Mouse (Mus musculus) stomach, embryonic 15.5 days (tissue): ENCODE measurements at regions not wholly inside any gene's neighbourhood (a gene's known extent, or its start where the extent isn't known, plus 50 kb on each side); places are given as distances from the start of the nearest gene placed in this dataset.

Experiments used
- ATAC-seq: fragments of 200-750 bp; cut with Nextera tagmentation; 2 replicates; pipeline ENCODE4 v1.8.0; 2017; ENCODE audit warnings: low read depth, moderate number of reproducible peaks, moderate TSS enrichment; ENCODE audit not compliant: insufficient read depth, low FRiP score
- H3K27ac ChIP-seq: fragments of 300-500 bp; sonication (generic); 2 replicates; pipeline ENCODE4 v1.5.1; 2015; ENCODE audit warnings: mild to moderate bottlenecking, inconsistent platforms
- H3K27me3 ChIP-seq: fragments of 300-500 bp; sonication (generic); replicated peaks from 2 replicates; pipeline ENCODE4 v1.6.1; 2015; ENCODE audit warnings: inconsistent platforms
- H3K36me3 ChIP-seq: fragments of 300-500 bp; sonication (generic); 2 replicates; pipeline ENCODE4 v1.6.1; 2015; ENCODE audit warnings: inconsistent platforms
- H3K4me1 ChIP-seq: fragments of 300-500 bp; sonication (generic); 2 replicates; pipeline ENCODE4 v1.6.1; 2015; ENCODE audit warnings: inconsistent platforms
- H3K4me2 ChIP-seq: fragments of 300-500 bp; sonication (generic); 2 replicates; pipeline ENCODE4 v1.6.1; 2015; ENCODE audit warnings: mild to moderate bottlenecking, inconsistent platforms
- H3K4me3 ChIP-seq: fragments of 300-500 bp; sonication (generic); replicated peaks from 2 replicates; pipeline ENCODE4 v1.5.1; 2015; ENCODE audit warnings: inconsistent platforms
- H3K9ac ChIP-seq: fragments of 300-500 bp; sonication (generic); 2 replicates; pipeline ENCODE4 v1.6.1; 2015; ENCODE audit warnings: inconsistent platforms
- H3K9me3 ChIP-seq: fragments of 300-500 bp; sonication (generic); 2 replicates; pipeline ENCODE4 v1.6.1; 2016; ENCODE audit warnings: inconsistent platforms
- WGBS: fragments of 180-500 bp; shearing (Covaris S2); methylation state at CpG from one replicate; pipeline ENCODE4 v1.1.7; 2015; 5-methylcytosine and 5-hydroxymethylcytosine counted together

GRCm38 (mm10) chr14:103417110-103418061, 70.8 kb upstream of the Mycbp2 start:
- Histone ChIP-seq H3K9ac (no peak overlapping the region), H3K27ac (no peak overlapping the region), H3K9me3 (no peaks in the 10 kb centered on the region), H3K4me1 (no peaks in the 10 kb centered on the region), H3K36me3 (no peaks in the 10 kb centered on the region), H3K4me2 (no peak overlapping the region), H3K4me3 (no peak overlapping the region), H3K27me3 (no peaks in the 10 kb centered on the region)
- ATAC-seq: no peak
- 83% methylated on average over 12 of the region's 12 CpGs for WGBS

GRCm38 (mm10) chr14:103404611-103405010, 58.0 kb upstream of the Mycbp2 start:
- Histone ChIP-seq H3K27ac (no peak overlapping the region), H3K9me3 (no peaks in the 10 kb centered on the region), H3K4me1 (no peaks in the 10 kb centered on the region), H3K4me3 (no peak overlapping the region), H3K9ac (no peak overlapping the region), H3K4me2 (no peak overlapping the region), H3K36me3 (no peaks in the 10 kb centered on the region), H3K27me3 (no peaks in the 10 kb centered on the region)
- no peak for ATAC-seq
- WGBS: 84% methylated on average over 2 of the region's 2 CpGs

- no peak overlapping the region for H3K4me3 ChIP-seq
- H3K9ac ChIP-seq: no peak overlapping the region
- H3K9me3 ChIP-seq: no peaks in the 10 kb centered on the region
- no peak overlapping the region for H3K27ac ChIP-seq
- H3K27me3 ChIP-seq: no peaks in the 10 kb centered on the region
- no peak for ATAC-seq
- WGBS: 64% methylated on average over 3 of the region's 3 CpGs
- no peak overlapping the region for H3K4me2 ChIP-seq
- H3K36me3 ChIP-seq: no peaks in the 10 kb centered on the region
- H3K4me1 ChIP-seq: no peaks in the 10 kb centered on the region
These were observed 56.4 kb upstream of the Mycbp2 start for GRCm38 (mm10) chr14:103403054-103403453.

- H3K27me3 ChIP-seq: no peaks in the 10 kb centered on the region
These were observed 55.4 kb upstream of the Mycbp2 start for GRCm38 (mm10) chr14:103401983-103402382.

GRCm38 (mm10) chr14:103401280-103401679, 54.7 kb upstream of the Mycbp2 start:
- ATAC-seq: no peak
- Histone ChIP-seq H3K9ac (no peak overlapping the region), H3K27me3 (no peaks in the 10 kb centered on the region), H3K27ac (no peak overlapping the region), H3K4me1 (no peaks in the 10 kb centered on the region), H3K36me3 (no peaks in the 10 kb centered on the region), H3K4me2 (no peak overlapping the region), H3K9me3 (no peaks in the 10 kb centered on the region), H3K4me3 (no peak overlapping the region)
- WGBS: 89% methylated on average over 2 of the region's 2 CpGs

More at GRCm38 (mm10) chr14:103401983-103402382, 55.4 kb upstream of the Mycbp2 start:
- Histone ChIP-seq H3K4me1 (no peaks in the 10 kb centered on the region), H3K4me2 (no peak overlapping the region), H3K4me3 (no peak overlapping the region), H3K9me3 (no peaks in the 10 kb centered on the region), H3K9ac (no peak overlapping the region), H3K36me3 (no peaks in the 10 kb centered on the region), H3K27ac (no peak overlapping the region)
- 82% methylated on average over 2 of the region's 2 CpGs for WGBS
- ATAC-seq: no peak

- 71% methylated on average over 1 of the region's 1 CpGs for WGBS
- Histone ChIP-seq H3K4me2 (no peak overlapping the region), H3K4me3 (no peak overlapping the region), H3K4me1 (no peaks in the 10 kb centered on the region), H3K36me3 (no peaks in the 10 kb centered on the region), H3K27me3 (no peaks in the 10 kb centered on the region), H3K9ac (no peak overlapping the region), H3K9me3 (no peaks in the 10 kb centered on the region), H3K27ac (no peak overlapping the region)
- no peak for ATAC-seq
These were observed 51.8 kb upstream of the Mycbp2 start for GRCm38 (mm10) chr14:103398401-103398800.
